Mouse (Mus musculus) neutrophil, adult 5-6 weeks (primary cell): ENCODE results near the gene Slc4a1ap. TPM values are rescaled to one million over a fixed set of nuclear protein-coding genes. Genes with fewer than 3 reads are reported as not detected.
"Not testable (repeated sequence)": the region's sequence is repeated elsewhere in the genome, so short reads cannot be mapped to it uniquely, and the experiment has no call there.

ENCODE experiments used
- ATAC-seq: fragments of 151-379, 151-347 bp; 2 replicates; pipeline ENCODE4 v1.8.0; 2017; ENCODE audit warnings: mild to moderate bottlenecking, moderate TSS enrichment; ENCODE audit not compliant: insufficient number of reproducible peaks, poor library complexity, low FRiP score, severe bottlenecking; ENCODE audit errors: extremely low read depth
- total RNA-seq: library from RNA; stranded (forward); fragments of 200-1000 nt; gene quantifications from 2 replicates; pipeline ENCODE4 v1.2.3, GENCODE M21; 2017

Slc4a1ap gene
- total RNA-seq, 1 experiment from 2014 or later, result 97.4 TPM

DNA sequence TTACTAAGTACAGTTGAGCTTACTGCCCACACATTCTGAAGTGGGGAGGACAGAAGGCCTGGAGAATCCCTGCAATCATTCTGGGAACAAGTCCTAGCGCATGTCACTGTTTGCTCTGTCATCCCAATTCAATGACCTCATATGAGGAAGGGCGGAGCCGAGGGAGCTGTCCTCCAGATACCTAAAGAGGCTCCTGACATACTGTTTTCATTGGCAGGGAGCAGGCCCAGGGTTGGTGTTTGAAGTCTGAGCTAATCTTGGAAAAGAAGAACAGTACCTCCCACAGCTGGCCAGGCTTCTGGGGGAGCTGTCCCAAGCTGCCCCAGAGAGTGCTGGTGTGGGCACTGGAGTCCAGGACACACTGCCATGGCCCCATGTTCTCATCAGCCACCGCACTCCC is 38.2 kb downstream of the Slc4a1ap start:
- no peak for ATAC-seq

DNA sequence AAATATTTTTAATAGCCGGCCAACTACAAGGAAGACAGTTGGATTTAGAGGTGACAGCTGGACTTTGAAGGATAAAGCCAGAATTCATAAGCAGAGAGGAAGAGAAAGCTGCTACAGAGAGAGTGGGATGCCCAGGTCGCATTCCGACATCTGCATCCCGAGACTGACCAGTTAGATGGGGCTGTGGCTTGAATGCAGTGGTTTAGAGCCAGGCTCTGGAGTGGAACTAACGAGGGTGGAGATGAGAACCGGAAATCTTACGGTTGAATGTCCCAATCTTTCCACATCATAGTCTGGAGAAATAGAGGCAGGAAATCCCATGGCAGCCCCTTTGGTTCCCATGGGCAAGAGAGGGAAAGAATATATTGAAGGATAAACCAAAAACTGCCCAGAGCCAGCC is 39.2 kb downstream of the Slc4a1ap start:
- no peak for ATAC-seq

DNA sequence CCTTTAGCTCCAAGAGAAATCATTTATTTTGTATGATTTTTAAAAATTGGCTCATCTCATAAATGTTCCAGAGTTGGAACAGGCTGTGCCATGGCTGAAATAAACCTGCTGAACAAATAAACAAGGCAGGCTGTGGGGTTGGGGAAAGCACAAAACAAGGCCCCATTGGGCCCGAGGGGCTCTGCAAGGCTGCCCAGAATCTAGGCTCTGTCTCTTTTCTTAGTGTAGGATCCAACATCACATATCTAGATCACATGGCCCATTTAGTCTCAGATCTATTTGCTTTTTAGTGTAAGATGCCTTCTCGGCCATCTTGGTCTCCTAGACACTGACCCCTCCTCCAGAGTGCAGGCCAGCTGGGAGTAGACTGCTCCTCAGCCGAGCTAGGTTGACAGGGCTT is 39.7 kb downstream of the Slc4a1ap start:
- ATAC-seq, result no peak

DNA sequence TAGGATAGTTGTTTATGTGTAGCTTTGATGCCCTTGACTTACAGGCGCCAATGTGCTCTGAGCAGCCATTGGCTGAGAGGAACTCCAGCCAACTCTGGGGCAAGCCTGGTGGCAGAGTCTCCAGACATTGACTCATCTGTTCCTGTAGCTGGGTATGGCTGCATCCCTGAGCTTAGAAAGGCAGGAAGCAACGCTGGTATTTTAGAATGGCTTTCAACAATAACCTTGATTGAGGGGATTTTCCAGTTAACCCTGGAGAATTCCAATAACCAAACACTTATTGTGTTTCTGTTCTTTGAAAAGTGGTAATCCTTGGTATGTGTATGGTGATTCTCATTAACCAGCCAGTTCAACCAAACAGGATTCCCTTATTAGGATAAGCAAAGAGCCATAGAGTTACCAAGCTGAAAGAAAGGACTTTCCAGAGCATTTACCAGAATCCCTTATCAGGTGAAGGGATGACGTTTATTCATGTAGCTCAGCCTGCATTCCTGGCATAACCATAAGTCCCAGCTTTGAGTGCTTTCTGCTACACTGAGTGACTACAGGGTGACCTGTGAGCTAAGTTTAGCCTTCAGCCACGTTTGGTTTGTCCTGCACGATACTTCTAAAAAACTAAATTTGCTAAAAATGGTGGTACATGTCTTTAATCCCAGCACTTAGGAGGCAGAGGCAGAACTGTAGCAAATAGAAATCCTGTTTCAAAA is 41.3 kb downstream of the Slc4a1ap start:
- no peak for ATAC-seq

DNA sequence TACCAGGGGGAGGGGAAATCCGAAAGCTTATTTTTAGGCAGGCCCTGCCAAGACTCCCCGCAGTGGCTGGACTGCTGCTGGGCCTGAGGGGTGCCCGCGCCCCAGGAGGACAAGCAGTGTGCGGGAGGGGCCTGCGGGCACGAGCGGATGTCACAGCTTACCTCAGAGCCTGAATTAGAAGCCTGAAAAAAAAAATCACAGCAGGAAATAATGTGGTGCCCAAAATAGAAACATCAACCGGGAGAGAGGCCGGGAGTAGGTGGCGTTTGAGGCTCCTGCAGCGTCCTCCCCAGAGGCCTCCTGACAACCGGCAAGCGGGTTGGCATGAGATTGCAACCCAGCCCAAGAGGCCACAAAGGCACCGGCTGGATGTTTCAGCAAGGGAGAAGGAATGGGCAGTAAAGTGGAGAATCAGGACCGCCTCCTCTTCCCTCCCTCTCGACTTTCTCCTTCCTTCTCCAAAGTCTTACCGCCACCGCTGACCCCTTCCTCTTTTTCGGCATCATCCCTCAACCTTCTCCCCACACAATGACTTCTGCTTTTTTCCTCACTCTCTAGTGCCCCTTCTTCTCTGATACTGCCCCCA is 44.3 kb downstream of the Slc4a1ap start:
- ATAC-seq, result peak; percentile 90

DNA sequence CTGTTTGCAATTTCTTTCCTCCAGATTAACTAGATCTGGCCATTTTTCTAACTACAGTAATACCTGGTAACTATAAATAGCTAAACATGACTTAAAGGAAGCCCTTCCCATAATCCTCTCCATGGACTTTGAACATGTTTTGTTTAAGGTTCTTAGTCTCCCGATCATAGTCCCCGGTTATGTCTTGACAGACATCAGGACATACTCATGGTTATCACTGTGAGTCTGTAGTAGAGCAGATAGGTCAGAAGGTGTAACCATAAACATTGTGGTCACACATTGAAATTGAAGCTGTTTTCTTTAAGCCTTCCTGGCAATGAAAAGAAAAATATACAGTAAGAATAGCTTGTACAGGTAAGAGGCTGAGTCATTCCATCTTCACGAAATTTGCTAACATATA is 46.9 kb downstream of the Slc4a1ap start:
- no peak for ATAC-seq

DNA sequence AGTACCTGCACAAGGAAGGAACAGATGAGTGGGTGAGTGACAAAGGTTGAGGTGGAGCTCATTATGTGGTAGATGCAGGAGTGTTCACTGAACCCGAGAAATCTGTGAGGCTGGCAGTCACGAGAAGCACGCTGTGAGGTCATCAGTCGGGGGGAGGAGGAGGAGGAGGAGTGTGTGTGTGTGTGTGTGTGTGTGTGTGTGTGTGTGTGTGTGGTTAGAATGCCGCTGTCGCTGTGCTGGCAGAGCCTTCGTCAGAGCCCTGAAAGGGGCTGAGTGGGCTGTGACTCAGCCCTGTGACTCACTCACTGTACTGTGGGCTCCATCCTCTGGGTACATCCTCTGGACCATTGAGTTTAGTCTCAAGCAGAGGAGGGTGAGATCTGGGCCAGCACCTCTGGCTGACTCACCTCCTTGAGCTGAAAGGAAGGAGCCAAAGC is 49.8 kb downstream of the Slc4a1ap start:
- ATAC-seq, result peak; percentile 45; the same call in 1 of the 2 replicates

DNA sequence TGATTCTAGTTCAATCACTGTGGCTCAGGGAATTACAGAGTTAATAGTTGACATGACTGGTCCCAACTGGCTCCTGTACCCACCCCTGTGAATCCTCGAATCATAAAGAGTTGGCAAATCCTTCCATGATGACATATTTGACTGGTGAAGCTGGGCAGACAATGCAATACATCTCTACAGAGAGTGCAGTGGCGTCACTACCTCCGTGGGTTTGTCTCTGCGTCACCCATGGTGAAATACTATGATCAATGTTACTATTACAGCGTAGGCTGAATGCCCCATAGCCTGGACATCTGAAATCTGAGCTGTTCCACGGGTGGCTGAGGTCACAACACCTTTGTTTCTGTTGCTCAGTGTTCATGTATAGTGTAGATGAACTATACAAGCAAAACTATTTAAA is 54.5 kb downstream of the Slc4a1ap start:
- peak; percentile 48; the same call in 1 of the 2 replicates for ATAC-seq

DNA sequence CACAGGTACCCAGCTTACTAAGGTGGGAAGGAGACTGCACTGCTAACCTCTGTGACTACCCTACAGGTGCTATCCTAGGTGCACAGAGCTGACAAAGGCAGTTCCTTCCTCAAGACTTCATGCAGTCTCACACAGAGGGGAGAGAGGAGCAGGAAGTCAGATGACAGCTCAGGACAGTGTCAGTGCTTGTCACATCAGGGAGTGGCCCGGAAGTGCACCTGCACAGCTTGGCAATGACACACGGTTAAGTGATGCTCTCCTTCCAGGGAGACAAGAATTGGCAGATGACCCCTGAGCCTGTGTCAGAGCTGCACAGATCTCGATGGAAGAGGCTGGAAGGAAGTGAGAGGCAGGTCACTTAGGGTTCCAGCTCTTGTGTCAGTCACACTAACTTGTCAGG is 55.1 kb downstream of the Slc4a1ap start:
- ATAC-seq, result peak; percentile 49; the same call in 1 of the 2 replicates

DNA sequence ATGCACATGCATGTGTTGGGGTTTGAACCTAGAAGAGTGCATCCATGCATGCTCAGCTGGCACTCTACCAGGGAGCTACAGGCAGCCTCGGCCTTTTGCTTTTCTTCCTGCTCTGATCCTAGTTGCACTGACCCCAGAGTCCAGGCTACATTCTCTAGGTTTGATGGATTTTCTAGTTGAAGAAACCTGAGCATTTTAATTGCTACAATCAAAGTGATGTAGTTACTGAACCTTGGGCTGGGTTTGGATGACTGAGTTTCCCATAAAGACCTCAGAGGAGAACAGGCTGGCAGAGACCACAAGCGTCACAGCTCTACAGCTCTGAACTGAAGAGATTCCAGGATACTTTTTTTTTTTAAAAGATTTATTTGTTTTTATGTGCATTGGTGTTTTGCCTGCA is 56.5 kb downstream of the Slc4a1ap start:
- ATAC-seq, result no peak

DNA sequence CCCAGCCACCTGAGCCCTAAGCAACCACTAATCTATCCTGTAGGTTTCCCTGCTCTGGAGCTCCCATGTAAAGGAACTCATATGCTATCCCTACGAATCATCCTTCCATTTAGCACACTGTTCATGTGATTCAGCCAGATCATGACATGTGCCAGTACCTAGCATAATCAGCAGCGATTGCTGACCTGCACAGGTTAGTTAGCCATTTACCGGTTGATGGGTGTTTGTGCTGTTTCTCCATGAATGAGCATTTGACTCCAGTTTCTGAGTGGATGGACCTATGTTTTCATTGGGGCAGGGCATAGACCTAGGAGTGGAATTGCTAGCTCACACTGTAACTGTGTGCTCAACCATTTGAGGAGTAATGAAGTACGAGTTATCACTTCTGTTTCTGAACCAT is 58.7 kb downstream of the Slc4a1ap start:
- ATAC-seq, result no peak

DNA sequence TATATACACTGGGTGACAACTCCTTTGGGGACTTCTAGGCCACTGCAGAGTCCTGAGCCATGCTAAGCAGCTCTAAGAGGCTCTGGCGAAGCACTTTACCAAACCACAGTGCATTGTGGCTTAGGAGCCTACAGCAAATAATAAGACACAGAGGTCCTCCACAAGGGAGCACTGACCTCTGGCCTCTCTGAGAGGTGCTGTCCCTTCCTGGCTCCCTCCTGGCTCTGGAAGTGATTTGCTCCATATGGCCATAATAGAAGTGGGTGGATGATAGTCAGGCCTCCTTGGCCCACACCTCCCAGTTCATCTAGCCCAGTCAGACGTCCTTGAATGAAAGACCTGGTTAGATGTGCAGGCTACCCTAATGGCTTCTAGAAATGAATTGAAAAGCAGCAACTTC is 61.2 kb downstream of the Slc4a1ap start:
- ATAC-seq, result no peak

DNA sequence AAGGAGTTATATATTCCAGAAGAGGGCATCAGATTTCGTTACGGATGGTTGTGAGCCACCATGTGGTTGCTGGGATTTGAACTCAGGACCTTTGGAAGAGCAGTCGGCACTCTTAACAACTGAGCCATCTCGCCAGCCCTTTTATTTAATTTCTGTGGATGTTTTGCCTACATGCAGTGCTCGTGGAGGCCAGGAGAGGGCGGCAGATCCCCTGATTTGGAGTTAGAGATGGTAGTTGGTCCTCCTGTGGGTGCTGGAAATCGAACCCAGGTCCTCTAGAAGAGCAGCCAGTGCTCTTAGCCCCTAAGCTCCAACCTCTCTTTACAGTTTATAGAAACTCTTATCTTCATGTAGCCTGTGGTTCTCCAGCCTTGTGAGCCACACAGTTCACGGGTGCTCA is 61.9 kb downstream of the Slc4a1ap start:
- ATAC-seq, result not testable (repeated sequence)

DNA sequence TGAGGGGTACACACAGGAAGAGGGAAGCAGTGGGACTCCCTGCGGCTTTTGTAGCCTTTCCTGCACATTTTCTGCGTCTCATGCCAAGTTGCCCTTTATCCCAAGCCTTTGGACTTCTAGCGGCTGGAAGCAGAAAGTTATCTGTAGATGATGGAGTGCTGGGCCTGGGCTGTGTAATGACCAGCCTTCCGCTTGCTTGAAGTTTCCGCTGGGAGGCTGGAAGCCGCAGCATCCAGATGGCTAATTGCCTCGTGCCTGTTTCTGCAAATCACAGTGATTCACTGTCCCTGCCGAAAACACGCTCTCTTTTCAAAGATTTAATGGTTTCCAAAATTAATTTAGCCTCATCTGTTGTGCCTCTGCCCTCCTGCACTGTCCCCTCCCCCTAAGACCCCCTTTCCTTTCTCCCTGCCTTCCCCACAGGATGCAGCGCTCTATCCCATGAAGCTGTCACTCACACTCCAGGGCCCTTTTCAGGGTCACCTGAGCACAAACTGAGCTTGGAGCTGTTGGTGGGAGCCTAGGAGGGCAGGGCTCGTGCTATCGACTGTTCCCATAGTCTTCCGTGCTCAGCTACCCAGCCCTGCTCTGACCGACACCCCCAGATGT is 63.0 kb downstream of the Slc4a1ap start:
- ATAC-seq, result no peak

DNA sequence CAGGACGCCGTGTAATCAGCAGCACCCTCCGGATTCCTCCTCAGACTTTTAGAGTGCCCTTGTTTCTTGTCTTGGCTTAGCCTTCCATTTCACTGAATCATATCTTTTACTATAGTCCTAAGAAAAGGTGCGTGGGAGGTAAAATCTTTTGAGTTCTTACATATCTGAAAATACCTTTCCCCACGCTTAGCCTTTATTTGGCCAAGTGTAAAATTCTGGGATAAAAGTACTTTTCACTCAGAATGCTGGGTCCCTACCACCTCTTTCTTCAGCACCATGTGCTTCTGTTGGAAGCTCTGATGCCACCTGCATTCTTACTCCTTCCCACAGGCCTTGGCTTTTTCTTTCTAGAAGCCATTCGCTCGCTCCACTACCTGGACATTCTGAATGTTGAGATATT is 64.3 kb downstream of the Slc4a1ap start:
- no peak for ATAC-seq

DNA sequence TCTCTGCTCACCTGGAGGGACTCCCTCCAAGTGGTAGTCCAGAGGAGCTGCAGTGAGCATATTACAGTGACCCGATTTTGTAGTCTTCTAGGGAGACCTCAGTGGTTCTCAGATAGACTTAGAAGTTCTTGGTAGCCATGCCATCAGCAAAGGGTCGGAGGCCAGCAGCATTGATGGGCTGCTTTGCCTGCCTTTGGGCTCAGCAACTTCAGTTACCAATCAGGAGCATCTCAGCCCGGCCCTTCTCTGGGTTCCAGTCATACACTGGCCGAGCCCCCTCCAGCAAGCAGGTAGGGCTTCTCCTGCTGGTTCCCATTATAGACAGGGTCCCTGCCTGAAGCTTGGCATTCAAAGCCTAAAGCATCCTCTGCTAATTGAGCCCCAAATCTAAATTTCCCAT is 69.1 kb downstream of the Slc4a1ap start:
- no peak for ATAC-seq

DNA sequence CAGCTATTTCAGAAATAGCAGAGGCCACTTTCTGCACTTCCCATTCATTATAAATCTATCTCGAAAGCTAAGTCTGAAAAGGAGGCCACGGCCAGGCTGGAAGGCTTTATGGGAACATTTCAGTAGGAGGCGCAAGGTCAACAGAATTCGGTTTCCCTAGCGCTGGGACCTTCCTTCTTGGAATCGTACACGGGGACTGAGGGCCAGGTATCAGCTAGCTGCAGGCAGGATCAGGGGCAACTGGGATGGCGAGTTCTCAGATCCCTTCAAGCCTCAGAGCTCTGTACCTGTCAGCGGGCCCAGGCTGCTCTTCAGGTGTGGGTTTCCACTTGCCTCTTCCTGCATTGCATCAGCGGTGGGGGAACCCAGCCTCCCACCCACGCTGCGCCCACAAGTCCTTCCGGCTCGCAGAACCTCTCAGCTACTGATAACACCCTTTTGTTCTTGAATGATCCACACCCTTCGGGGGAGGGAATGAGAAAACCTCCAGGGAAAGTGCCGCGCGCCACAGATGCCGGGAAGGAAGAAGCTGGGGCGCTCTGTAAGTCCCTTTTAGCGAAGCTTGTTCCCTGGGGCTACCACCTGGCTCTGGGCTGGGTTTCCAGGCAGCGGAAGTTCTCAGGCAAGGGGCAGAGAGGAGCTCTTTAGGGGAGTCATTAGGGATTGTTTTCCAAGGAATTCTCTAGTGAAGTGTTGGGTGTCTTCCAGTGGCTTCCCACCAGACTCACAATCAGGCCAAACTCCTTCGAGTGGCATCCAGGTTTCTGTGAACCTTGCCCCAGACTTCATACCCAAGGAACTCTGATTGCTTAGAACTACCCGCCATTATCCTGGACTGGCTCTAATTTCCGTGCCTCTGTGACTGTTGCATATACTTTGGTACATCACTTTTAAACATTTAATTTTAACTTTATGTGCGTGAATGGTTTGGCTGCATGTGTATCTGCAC is 70.0 kb downstream of the Slc4a1ap start, which contains the start of gene Mrpl33:
TSS of gene Mrpl33 (plus strand) at position 455 of the 949 bp plus-strand sequence.
- ATAC-seq, result peak; percentile 47

DNA sequence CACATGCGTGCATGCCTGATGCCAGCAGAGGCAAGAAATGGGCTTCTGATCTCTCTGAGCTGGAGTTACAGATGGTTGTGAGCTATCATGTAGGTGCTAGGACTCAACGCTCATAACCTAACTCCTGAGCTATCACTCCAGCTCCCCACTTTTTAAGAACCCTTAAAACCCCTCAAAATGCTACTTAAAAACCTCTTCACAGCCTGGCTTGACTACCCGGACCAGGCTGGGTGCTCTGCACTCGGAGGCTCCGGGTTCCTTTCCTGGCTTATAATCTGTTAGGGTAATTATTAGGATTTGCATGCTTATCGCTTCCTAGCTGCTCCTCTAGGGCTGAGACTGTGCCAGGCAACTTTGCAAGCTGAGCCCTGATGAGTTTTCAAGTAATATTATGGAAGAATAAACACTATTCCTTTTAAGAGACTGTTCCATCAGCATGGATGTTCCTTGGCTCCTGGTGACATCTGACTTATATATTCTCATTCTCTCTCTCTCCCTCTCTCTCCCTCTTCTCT is 70.7 kb downstream of the Slc4a1ap start:
- no peak for ATAC-seq

DNA sequence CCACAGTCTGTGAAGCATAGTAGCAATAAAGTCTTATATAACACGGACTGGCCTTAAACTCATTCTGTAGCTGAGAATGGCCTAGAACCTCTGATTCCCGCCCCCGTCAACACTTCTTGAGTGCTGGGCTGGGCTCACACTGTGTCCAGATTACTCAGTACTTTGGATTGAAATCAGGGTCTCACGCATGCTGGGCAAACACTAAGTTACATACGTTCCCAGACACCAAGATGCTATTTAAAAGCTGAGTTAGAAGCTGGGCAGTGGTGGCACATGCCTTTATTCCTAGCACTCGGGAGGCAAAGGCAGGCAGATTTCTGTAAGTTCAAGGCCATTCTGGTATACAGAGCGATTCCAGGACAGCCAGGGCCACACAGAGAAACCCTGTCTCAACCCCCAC is 71.3 kb downstream of the Slc4a1ap start:
- ATAC-seq, result no peak
